Mouse (Mus musculus): ENCODE measurements around the gene Gm20721.

Gm20721 gene

DNA sequence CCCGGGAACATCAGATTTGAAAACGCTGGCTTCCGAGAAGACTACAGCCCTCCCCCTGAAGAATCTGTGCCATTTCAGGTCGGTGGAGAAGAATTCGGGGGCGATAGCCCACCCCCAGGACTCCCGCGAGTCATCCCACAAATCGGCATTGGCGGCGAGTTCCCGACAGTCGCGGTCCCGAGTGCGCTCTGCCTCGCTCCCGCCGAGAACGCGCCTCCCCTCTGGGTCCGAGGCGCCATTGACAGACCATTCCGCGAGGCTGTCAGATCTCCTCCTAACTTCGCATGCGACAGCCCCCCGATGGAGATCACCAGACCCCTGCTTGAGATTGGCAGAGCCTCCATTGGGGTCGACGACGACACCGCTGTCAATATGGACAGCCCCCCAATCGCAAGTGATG is 48.0 kb downstream of the Gm20721 start:
- DNase-seq (ENCODE audit: low read depth, low spot score), result no peak

DNA sequence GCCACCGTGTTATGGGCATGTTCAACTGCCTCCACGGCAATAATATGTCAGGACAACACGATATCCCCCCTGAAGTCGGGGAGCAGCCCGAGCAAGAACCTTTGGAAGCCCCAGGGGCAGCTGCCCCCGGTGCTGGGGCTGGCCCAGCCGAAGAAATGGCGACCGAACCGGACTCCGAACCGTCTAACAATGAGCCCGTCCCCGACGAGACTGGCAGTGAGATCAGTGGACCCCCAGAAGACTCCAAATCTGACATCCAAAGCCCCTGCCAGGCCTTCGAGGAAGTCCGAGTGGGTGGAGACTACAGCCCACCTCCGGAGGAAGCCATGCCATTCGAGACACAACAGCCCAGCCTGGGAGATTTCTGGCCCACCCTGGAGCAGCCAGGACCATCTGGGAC is 48.7 kb downstream of the Gm20721 start:
- DNase-seq (ENCODE audit: low read depth, low spot score), result no peak

GRCm38 (mm10) chr2:174297086-174297571 is 49.4 kb downstream of the Gm20721 start:
- DNase-seq (ENCODE audit: low read depth, low spot score), result no peak

GRCm38 (mm10) chr2:174295900-174296465 is 50.5 kb downstream of the Gm20721 start:
- DNase-seq (ENCODE audit: low read depth, low spot score), result no peak

- DNase-seq (ENCODE audit: low read depth, low spot score), result peak; percentile 82
These were observed 51.2 kb downstream of the Gm20721 start for GRCm38 (mm10) chr2:174295175-174295899.

- no peak for DNase-seq (ENCODE audit: low read depth, low spot score)
These were observed 52.1 kb downstream of the Gm20721 start for GRCm38 (mm10) chr2:174294457-174294856.

- DNase-seq (ENCODE audit: low read depth, low spot score), result no peak
These were observed 54.9 kb downstream of the Gm20721 start for GRCm38 (mm10) chr2:174291662-174292030.

GRCm38 (mm10) chr2:174291029-174291661 is 55.4 kb downstream of the Gm20721 start:
- no peak for DNase-seq (ENCODE audit: low read depth, low spot score)

DNA sequence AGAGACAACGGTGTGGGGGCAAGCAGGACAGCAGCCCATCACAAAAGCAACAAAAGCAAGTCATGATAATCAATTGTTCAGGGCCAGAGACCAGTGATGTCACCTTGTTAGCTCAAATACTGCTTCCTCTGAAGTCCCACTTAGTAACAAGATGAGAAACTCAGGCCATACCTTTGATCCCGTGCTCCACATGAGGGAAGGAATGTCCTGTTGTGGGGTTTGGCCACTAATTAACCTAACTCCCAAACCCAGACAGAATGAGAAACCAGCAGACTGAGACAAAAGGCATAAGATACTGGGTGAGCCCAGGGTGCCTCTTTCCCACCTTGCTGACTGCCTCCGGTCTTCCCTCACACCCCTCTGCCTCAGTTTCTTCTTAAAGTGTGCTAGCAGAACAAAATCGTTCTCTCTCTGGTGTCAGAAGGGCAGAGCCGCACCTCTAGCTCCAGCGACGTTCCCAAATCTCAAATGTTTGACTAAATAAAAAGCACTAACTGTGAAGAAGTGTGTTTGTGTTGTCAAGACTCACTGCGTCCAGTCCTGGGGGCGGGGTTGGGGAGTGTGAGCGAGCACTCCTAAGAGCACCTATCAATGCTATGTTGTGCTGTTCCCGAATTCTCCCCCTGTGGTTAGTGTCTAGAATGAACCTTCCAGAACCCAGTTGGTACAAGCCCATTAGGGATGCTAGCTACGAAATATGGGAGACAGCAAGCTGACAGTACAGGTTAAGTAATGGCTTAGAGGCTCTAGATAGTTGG is 57.7 kb downstream of the Gm20721 start:
- no peak for DNase-seq (ENCODE audit: low read depth, low spot score)

- DNase-seq (ENCODE audit: low read depth, low spot score), result no peak
These were observed 58.6 kb downstream of the Gm20721 start for GRCm38 (mm10) chr2:174287921-174288320.

- no peak for DNase-seq (ENCODE audit: low read depth, low spot score)
These were observed 60.5 kb downstream of the Gm20721 start for GRCm38 (mm10) chr2:174285921-174286470.

- no peak for DNase-seq (ENCODE audit: low read depth, low spot score)
These were observed 61.6 kb downstream of the Gm20721 start for GRCm38 (mm10) chr2:174284807-174285457.

DNA sequence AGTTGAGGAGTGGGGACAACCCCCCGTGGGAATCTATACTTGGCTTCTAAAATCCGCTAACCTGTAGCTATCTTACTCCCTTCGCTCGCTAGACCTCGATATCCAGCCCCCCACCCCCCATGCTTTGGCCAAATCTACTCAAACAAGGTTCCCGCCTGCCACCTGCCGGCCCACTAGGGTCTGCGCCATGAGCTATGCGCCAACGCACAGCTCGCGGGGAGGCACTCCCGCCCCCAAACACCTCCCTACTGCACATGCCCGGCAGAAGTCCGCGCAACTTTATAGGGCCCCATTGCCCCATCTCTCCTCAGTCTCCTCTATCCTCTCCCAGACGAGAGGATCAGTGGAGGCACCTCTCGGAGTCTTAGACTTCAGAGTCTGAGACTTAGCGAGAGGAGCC is 62.5 kb downstream of the Gm20721 start, which contains the start of gene Gnas:
Gnas (plus strand) TSS at position 310 of the 400 bp plus-strand sequence.
- DNase-seq (ENCODE audit: low read depth, low spot score), result no peak

- no peak for DNase-seq (ENCODE audit: low read depth, low spot score)
These were observed 63.2 kb downstream of the Gm20721 start for GRCm38 (mm10) chr2:174283341-174283740.
